Mouse (Mus musculus) liver, embryonic 15.5 days (tissue): ENCODE data around the gene Gm11020. TPM values are rescaled to one million over a fixed set of nuclear protein-coding genes. Genes with fewer than 3 reads are reported as not detected.

Experiments used
- ATAC-seq: fragments of 200-750 bp; cut with Nextera tagmentation; 2 replicates; pipeline ENCODE4 v1.8.0; 2017; ENCODE audit warnings: moderate number of reproducible peaks, mild to moderate bottlenecking, moderate library complexity; ENCODE audit not compliant: insufficient read depth
- H3K27ac ChIP-seq: fragments of 300-500 bp; sonication (generic); replicated peaks from 2 replicates; pipeline ENCODE4 v1.5.1; 2015; ENCODE audit warnings: mild to moderate bottlenecking, inconsistent platforms
- H3K27me3 ChIP-seq: fragments of 300-500 bp; sonication (generic); 2 replicates; pipeline ENCODE4 v1.6.1; 2015; ENCODE audit warnings: mild to moderate bottlenecking, inconsistent platforms
- H3K36me3 ChIP-seq: fragments of 300-500 bp; sonication (generic); replicated peaks from 2 replicates; pipeline ENCODE4 v1.6.1; 2015; ENCODE audit warnings: moderate library complexity, mild to moderate bottlenecking, inconsistent platforms
- H3K4me1 ChIP-seq: fragments of 300-500 bp; sonication (generic); replicated peaks from 2 replicates; pipeline ENCODE4 v1.6.1; 2015; ENCODE audit warnings: inconsistent platforms
- H3K4me2 ChIP-seq: fragments of 300-500 bp; sonication (generic); 2 replicates; pipeline ENCODE4 v1.6.1; 2015; ENCODE audit warnings: moderate library complexity, mild to moderate bottlenecking, inconsistent platforms
- H3K4me3 ChIP-seq: fragments of 300-500 bp; sonication (generic); replicated peaks from 2 replicates; pipeline ENCODE4 v1.5.1; 2015; ENCODE audit warnings: mild to moderate bottlenecking, inconsistent platforms
- H3K9ac ChIP-seq: fragments of 300-500 bp; sonication (generic); 2 replicates; pipeline ENCODE4 v1.6.1; 2015; ENCODE audit warnings: moderate library complexity, mild to moderate bottlenecking, inconsistent platforms
- H3K9me3 ChIP-seq: fragments of 300-500 bp; sonication (generic); replicated peaks from 2 replicates; pipeline ENCODE4 v1.6.1; 2016; ENCODE audit warnings: inconsistent platforms
- WGBS: fragments of 180-500 bp; shearing (Covaris S2); methylation state at CpG from one replicate; pipeline ENCODE4 v1.1.7; 2015; ENCODE audit warnings: mixed read lengths; ENCODE audit not compliant: insufficient replicate concordance; 5-methylcytosine and 5-hydroxymethylcytosine counted together
- polyA plus RNA-seq: library from polyadenylated mRNA; unstranded; fragments of >200 nt; fragmentation: Nextera tagmentation; extraction: Ambion mirVana; gene quantifications from 2 replicates; pipeline ENCODE4 v1.2.1, GENCODE M21; 2015

The Gm11020 gene
- polyA plus RNA-seq, 1 experiment from 2014 or later: not detected

DNA sequence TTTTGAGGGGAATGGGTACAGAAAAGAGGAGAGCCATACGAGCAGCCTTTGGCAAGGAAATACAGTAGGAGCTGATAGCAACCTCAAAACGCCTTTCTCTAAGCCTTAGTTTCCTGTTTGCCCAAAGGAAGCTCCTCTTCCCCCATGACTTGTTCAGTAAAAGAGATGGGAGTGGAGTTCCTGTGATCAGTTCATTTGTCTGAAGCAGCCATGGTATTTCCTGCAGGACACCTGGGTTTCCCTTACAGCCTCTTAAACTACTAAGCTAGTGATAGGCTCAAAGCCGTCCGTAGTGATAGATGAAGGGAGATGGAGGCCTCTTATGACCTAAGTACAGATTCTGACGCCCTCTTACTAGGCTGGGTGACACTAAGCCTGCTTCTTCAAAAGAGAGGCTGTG, 21.1 kb downstream of the Gm11020 start:
- Histone ChIP-seq H3K9ac (no peak overlapping the region), H3K27ac (no peak overlapping the region), H3K36me3 (peaks cover 4% of the 10 kb centered on the region; the same call in 1 of the 2 replicates), H3K4me2 (no peak overlapping the region), H3K4me1 (peaks cover 27% of the 10 kb centered on the region), H3K4me3 (no peak overlapping the region), H3K9me3 (no peaks in the 10 kb centered on the region), H3K27me3 (peaks cover 17% of the 10 kb centered on the region; the same call in 1 of the 2 replicates)
- 43% methylated on average over 5 of the region's 5 CpGs for WGBS
- ATAC-seq: no peak

DNA sequence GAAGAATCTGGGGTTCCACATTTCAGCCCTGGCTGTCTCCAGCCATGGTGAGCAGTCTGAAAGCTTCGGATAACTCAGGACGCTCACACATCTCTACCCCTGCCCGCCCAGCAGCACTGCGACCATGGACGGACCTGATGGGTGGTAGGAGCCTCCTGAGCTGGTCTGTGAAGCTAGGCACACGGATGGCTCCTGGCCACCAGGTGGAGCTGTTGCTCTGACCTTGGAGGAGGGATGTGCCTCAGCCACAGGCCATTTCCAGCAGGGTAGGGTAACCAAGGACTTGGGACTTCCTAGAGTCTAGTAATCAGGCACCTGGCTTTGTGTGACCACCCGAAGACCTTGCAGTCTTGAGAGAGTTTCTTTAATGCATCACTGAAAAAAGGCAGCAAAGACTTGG, 22.6 kb downstream of the Gm11020 start:
- no peak overlapping the region for H3K9ac ChIP-seq
- H3K36me3 ChIP-seq: peaks cover 4% of the 10 kb centered on the region; the same call in 1 of the 2 replicates
- no peak overlapping the region for H3K27ac ChIP-seq
- H3K4me2 ChIP-seq: no peak overlapping the region
- WGBS: 16% methylated on average over 7 of the region's 7 CpGs
- no peak overlapping the region for H3K4me3 ChIP-seq
- H3K9me3 ChIP-seq: no peaks in the 10 kb centered on the region
- ATAC-seq: peak; percentile 39; the same call in 1 of the 2 replicates
- H3K4me1 ChIP-seq: peaks cover 27% of the 10 kb centered on the region
- H3K27me3 ChIP-seq: peaks cover 17% of the 10 kb centered on the region; the same call in 1 of the 2 replicates

DNA sequence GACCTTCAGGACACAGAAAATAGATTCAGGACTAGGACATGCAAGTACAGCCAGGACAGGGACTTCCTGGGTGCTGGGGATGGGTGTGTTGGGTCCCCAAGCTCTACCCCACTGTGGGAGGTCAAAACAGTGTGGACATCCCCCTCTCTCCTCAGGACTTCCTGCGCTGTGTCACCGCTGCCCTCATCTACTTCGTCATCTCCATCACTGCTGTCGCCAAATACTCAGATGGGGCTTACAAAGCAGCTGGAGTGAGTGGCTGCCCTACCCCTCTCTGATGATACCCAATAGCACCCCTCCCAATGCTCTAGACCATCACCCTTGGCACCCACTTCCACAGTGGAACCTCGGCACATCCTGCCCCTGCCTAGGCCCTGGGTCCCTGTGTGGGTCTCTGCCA, 23.3 kb downstream of the Gm11020 start:
- peaks cover 23% of the 10 kb centered on the region for H3K4me1 ChIP-seq
- no peak overlapping the region for H3K9ac ChIP-seq
- no peak overlapping the region for H3K4me2 ChIP-seq
- no peak overlapping the region for H3K27ac ChIP-seq
- no peaks in the 10 kb centered on the region for H3K9me3 ChIP-seq
- 72% methylated on average over 5 of the region's 5 CpGs for WGBS
- peaks cover 17% of the 10 kb centered on the region; the same call in 1 of the 2 replicates for H3K27me3 ChIP-seq
- H3K4me3 ChIP-seq: no peak overlapping the region
- ATAC-seq: no peak
- H3K36me3 ChIP-seq: peaks cover 4% of the 10 kb centered on the region; the same call in 1 of the 2 replicates

DNA sequence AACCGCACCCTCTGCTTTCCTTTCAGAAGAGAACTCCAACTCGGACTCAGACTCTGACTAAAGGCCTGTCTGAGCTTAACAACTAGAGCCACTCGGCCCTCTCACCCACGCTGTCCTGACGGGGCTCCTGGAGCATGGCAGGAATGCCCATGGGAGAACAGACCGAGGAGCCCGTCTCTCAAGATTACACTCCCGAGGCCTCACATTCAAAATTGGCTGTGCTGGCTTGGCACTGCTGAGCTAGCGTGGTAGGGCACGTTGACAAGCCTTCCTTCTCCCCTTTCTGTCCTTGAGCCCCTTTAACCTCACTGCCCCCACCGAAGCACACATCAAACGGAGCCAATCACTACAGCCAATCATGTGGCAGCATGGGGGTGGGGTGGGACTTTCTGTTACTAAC, 25.3 kb downstream of the Gm11020 start:
- WGBS: 55% methylated on average over 12 of the region's 12 CpGs
- Histone ChIP-seq H3K9me3 (no peaks in the 10 kb centered on the region), H3K36me3 (peaks cover 4% of the 10 kb centered on the region; the same call in 1 of the 2 replicates), H3K4me3 (no peak overlapping the region), H3K4me2 (no peak overlapping the region), H3K4me1 (0 out of 2 replicates have a peak, but pooled peaks cover 3% of the 10 kb centered on the region), H3K27me3 (peaks cover under 1% of the 10 kb centered on the region; the same call in 1 of the 2 replicates), H3K9ac (no peak overlapping the region), H3K27ac (no peak overlapping the region)
- no peak for ATAC-seq

DNA sequence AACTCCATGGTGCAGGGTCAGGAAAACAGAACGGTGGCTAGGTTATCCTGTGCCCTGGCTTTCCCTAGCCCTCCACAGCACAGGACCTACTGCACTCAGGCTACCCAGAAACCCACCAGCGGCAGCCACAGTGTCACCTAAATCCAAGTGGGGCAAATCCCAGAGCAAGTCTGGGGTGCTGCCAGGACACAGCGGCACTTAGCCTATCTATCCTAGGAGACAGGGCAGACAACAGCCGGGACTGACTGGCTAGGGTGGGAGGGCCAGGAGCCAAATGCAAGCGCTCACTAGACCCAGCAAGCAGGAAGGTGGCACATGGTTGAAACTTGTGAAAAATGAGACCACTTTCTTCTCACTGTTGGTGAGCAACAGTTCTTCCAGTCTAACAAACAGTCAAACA, 27.6 kb downstream of the Gm11020 start:
- Histone ChIP-seq H3K4me2 (no peak overlapping the region), H3K4me1 (no peaks in the 10 kb centered on the region), H3K4me3 (no peak overlapping the region), H3K27me3 (no peaks in the 10 kb centered on the region), H3K27ac (no peak overlapping the region; the same call in 1 of the 2 replicates), H3K36me3 (peaks cover 4% of the 10 kb centered on the region; the same call in 1 of the 2 replicates), H3K9me3 (no peaks in the 10 kb centered on the region), H3K9ac (no peak overlapping the region)
- no peak for ATAC-seq
- 74% methylated on average over 5 of the region's 5 CpGs for WGBS

DNA sequence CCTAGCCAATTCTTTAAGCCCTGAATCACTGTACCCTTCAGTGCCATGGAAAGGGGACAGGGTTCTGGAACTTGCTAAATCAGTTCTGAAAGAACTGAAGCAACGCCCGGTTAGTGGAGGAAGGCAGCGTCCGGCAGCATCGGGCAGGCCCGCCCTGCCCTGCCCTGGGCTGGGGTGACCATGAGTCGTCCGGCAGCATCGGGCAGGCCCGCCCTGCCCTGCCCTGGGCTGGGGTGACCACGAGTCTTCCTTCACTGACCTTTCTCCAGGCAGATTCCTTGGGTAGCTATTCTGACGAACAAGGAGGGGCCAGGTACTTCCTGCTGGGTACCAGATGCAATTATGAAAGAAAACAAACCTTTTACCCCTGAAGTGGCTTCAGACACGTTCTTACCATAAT, 28.7 kb downstream of the Gm11020 start:
- Histone ChIP-seq H3K4me1 (no peaks in the 10 kb centered on the region), H3K4me2 (no peak overlapping the region), H3K9me3 (no peaks in the 10 kb centered on the region), H3K27ac (no peak overlapping the region), H3K9ac (no peak overlapping the region), H3K4me3 (no peak overlapping the region), H3K27me3 (no peaks in the 10 kb centered on the region), H3K36me3 (peaks cover 9% of the 10 kb centered on the region; the same call in 1 of the 2 replicates)
- 62% methylated on average over 13 of the region's 13 CpGs for WGBS
- no peak for ATAC-seq

DNA sequence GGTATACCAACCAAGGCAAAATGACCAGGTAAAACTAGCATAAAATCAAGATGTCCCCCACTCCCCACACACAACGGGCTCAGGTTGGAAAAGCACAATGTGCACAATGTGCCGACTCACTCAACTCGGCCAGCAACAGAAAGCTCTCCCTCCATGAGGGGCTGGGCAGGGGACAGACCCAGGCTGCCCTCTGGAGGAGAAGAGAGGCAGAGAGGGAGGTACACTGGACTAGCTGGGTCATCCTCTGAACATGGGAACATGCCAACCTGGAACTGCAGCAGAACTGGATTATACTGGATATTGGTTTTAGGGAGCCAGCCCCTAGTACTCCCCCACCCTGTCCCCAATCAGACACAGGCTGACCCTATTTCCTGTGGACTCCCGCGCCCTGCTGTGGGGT, 31.8 kb downstream of the Gm11020 start:
- no peak for ATAC-seq
- 28% methylated on average over 5 of the region's 5 CpGs for WGBS

DNA sequence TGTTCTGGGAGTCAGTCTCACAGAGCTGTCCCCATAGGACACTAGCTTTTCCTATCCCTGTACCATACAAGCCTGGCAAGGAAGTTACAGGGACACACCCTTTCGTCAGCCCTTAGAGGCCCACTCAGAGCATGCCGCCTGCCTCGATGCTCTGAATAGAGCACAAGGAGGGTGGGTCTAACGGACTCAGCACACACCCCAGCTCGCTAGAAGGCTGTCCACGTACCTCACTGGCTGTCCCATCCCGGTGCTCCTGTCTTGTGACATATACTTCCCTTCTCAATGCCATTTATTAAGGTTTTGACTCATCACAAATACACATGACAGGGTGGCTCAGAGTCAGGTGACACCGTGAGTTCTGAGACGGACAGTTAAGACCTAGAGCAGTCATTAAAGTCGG, 33.1 kb downstream of the Gm11020 start:
- 0 out of 2 replicates have a peak, but pooled peaks cover 5% of the 10 kb centered on the region for H3K36me3 ChIP-seq
- H3K27me3 ChIP-seq: no peaks in the 10 kb centered on the region
- H3K9me3 ChIP-seq: no peaks in the 10 kb centered on the region
- peaks cover under 1% of the 10 kb centered on the region; the same call in 1 of the 2 replicates for H3K4me1 ChIP-seq
- no peak overlapping the region for H3K27ac ChIP-seq
- 72% methylated on average over 10 of the region's 10 CpGs for WGBS
- no peak overlapping the region for H3K9ac ChIP-seq
- peak; percentile 18; the same call in 1 of the 2 replicates for ATAC-seq
- no peak overlapping the region for H3K4me3 ChIP-seq
- no peak overlapping the region for H3K4me2 ChIP-seq

More for the DNA sequence above, 31.8 kb downstream of the Gm11020 start:
- H3K9ac ChIP-seq: no peak overlapping the region
- no peaks in the 10 kb centered on the region for H3K27me3 ChIP-seq
- no peak overlapping the region for H3K4me3 ChIP-seq
- H3K36me3 ChIP-seq: 0 out of 2 replicates have a peak, but pooled peaks cover 5% of the 10 kb centered on the region
- H3K4me1 ChIP-seq: no peaks in the 10 kb centered on the region
- H3K9me3 ChIP-seq: no peaks in the 10 kb centered on the region
- no peak overlapping the region for H3K4me2 ChIP-seq
- H3K27ac ChIP-seq: no peak overlapping the region

DNA sequence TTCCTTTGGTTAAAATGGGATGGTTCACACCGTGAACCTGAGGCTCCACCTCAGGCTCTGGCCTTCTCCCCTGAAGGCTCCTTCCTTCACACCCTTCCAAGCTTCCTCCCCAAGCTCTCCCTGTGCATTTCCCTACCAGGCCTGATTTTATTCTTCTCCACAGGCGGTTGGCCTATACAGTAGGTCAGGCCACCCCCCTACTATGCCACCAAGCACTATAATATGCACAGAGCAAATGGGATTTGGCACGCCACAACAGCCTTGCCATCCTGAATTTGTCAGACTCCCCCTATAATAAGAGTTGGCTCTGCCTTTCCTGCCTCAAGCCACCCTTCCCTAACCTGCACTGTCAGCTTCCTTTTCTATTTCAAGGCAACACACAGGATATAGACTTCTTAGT, 37.3 kb downstream of the Gm11020 start:
- ATAC-seq: no peak
- 0 out of 2 replicates have a peak, but pooled peaks cover 5% of the 10 kb centered on the region for H3K36me3 ChIP-seq
- no peak overlapping the region for H3K9ac ChIP-seq
- no peaks in the 10 kb centered on the region for H3K27me3 ChIP-seq
- no peak overlapping the region for H3K27ac ChIP-seq
- H3K4me1 ChIP-seq: peaks cover 4% of the 10 kb centered on the region; the same call in 1 of the 2 replicates
- H3K4me3 ChIP-seq: no peak overlapping the region
- no peaks in the 10 kb centered on the region for H3K9me3 ChIP-seq
- WGBS: 65% methylated on average over 3 of the region's 3 CpGs
- no peak overlapping the region for H3K4me2 ChIP-seq

DNA sequence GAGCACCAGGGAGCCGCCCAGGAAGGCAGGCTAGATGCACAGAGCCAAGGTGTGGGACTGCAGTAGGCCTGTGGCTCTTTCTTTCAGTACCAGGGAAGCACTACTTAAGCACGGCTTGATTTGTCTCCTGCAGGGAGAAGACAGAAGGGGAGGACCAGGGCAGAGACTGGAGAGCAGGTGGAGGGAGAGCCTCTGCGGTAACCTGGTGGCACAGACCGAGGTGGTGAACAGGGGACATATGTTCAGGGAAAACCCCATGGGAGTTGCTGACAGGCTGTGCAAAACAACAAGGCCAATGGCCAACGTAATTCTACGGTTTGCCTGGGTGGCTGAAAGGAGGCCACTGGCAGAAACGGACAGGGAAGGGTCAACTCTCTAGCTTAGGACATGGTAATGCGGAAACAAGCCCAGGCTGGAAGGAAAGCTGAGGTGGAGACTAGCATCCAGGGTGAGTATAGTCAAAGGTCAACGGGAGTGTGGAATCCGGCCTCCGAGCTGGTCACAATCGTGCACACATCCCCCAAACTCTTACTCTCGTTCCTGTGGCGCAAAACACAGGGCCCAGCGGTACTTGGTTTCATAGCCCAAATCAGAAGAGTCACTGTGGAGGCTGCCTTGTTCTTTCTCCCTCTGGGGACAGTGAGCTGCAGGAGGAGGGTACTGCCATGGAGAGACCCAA, 38.5 kb downstream of the Gm11020 start:
- no peaks in the 10 kb centered on the region for H3K27me3 ChIP-seq
- no peak overlapping the region for H3K9ac ChIP-seq
- H3K4me1 ChIP-seq: peaks cover 4% of the 10 kb centered on the region; the same call in 1 of the 2 replicates
- no peak for ATAC-seq
- no peak overlapping the region for H3K4me3 ChIP-seq
- 65% methylated on average over 15 of the region's 15 CpGs for WGBS
- H3K4me2 ChIP-seq: no peak overlapping the region
- H3K36me3 ChIP-seq: no peaks in the 10 kb centered on the region
- no peaks in the 10 kb centered on the region for H3K9me3 ChIP-seq
- 0 out of 2 replicates have a peak overlapping the region, but pooled peaks have one; percentile 5 for H3K27ac ChIP-seq

DNA sequence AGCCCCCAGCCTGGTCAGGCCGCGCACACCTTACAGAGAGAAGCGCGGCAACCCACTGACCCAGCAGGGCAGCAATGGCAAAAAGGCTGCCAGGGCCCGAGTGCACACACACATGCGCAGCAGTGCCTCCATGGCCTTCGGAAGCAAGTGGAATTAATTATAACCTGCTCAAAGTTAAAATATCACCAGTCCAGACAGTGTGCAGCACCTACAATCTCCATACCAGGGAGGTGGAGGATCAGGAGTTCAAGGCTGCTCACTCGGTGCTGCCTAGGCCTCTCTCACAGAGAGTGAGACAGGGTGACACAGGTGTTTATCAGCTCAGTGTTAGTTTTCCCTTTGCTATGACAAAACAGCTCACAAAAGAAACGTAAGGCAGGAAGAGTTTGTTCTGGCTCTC, 44.3 kb downstream of the Gm11020 start:
- Histone ChIP-seq H3K27ac (no peak overlapping the region), H3K36me3 (no peaks in the 10 kb centered on the region)

More for the DNA sequence above, 44.3 kb downstream of the Gm11020 start:
- Histone ChIP-seq H3K4me1 (0 out of 2 replicates have a peak, but pooled peaks cover 3% of the 10 kb centered on the region), H3K9me3 (no peaks in the 10 kb centered on the region), H3K4me3 (no peak overlapping the region), H3K9ac (no peak overlapping the region), H3K27me3 (no peaks in the 10 kb centered on the region), H3K4me2 (no peak overlapping the region)
- ATAC-seq: 0 out of 2 replicates have a peak, but pooled peaks have one; percentile 25
- 76% methylated on average over 9 of the region's 9 CpGs for WGBS
